Mouse (Mus musculus) embryonic facial prominence, embryonic 10.5 days (tissue): Measurements from ENCODE around the gene Rtn3. TPM values are rescaled to one million over a fixed set of nuclear protein-coding genes. Genes with fewer than 3 reads are reported as not detected.

Experiments used
- DNase-seq: peaks from one replicate; pipeline ENCODE4 v3.0.0-alpha.2; 2017; ENCODE audit warnings: low spot score
- H3K27ac ChIP-seq: fragments of 300-500 bp; sonication (generic); replicated peaks from 2 replicates; pipeline ENCODE4 v1.5.1; 2016; ENCODE audit warnings: mild to moderate bottlenecking
- H3K27me3 ChIP-seq: fragments of 300-500 bp; sonication (generic); replicated peaks from 2 replicates; pipeline ENCODE4 v1.6.1; 2016; ENCODE audit warnings: low read depth, mild to moderate bottlenecking; ENCODE audit not compliant: poor library complexity, severe bottlenecking
- H3K36me3 ChIP-seq: fragments of 300-500 bp; sonication (generic); replicated peaks from 2 replicates; pipeline ENCODE4 v1.6.1; 2016; ENCODE audit warnings: mild to moderate bottlenecking, moderate library complexity
- H3K4me1 ChIP-seq: fragments of 300-500 bp; sonication (generic); 2 replicates; pipeline ENCODE4 v1.6.1; 2016
- H3K4me3 ChIP-seq: fragments of 300-500 bp; sonication (generic); 2 replicates; pipeline ENCODE4 v1.5.1; 2016; ENCODE audit warnings: mild to moderate bottlenecking, moderate library complexity
- H3K9me3 ChIP-seq: fragments of 300-500 bp; sonication (generic); 2 replicates; pipeline ENCODE4 v1.6.1; 2016; ENCODE audit warnings: mild to moderate bottlenecking
- WGBS: fragments of 180-500 bp; shearing (Covaris S2); methylation state at CpG from one replicate; pipeline ENCODE4 v1.1.7; 2016; 5-methylcytosine and 5-hydroxymethylcytosine counted together
- polyA plus RNA-seq: library from polyadenylated mRNA; unstranded; fragments of >200 nt; fragmentation: Nextera tagmentation; extraction: Ambion mirVana; gene quantifications from 2 replicates; pipeline ENCODE4 v1.2.1, GENCODE M21; 2016

The Rtn3 gene
- polyA plus RNA-seq, 1 experiment from 2014 or later: 145 TPM

DNA sequence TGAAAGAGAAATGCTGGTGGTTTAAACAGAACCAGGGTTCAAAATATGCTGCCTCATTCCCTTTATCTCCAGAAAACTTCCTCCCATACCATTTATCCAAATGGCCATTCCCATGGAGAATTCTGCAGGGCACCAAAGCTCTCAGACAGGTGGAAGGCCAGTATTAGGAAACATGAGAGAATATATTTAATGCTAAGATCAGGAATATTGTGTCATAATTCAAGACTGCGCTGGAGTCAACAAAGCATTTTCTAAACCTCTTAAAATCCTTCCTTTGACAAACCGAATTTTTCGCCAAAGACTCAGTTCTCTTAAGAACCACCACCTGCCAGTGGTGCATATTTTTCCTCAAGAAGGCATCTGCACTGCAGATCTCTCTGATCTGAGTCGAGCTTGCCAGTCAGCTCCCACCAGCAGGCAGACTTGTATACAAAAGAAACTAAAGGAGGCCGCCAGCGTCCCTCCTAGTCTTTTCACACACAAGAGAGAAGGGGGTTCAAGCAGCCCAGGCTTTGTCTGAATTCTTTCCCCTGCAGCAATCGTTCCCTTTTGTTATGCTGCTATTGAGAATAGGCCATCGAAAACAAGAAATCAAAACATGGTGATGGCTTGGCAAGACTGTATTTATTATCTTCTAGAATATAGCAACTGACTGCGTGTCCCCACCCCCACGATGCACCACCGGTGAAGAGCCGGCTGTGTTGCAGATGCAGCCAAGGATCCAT is 1.4 kb downstream of the Rtn3 start:
- peak; percentile 56 for DNase-seq
- no peaks in the 10 kb centered on the region for H3K27me3 ChIP-seq
- no peaks in the 10 kb centered on the region for H3K9me3 ChIP-seq
- peaks cover 12% of the 10 kb centered on the region for H3K36me3 ChIP-seq
- H3K27ac ChIP-seq: peak overlapping the region; percentile 95
- H3K4me1 ChIP-seq: peaks cover 22% of the 10 kb centered on the region
- 8% methylated on average over 12 of the region's 12 CpGs for WGBS
- peak overlapping the region; percentile 73 for H3K4me3 ChIP-seq

DNA sequence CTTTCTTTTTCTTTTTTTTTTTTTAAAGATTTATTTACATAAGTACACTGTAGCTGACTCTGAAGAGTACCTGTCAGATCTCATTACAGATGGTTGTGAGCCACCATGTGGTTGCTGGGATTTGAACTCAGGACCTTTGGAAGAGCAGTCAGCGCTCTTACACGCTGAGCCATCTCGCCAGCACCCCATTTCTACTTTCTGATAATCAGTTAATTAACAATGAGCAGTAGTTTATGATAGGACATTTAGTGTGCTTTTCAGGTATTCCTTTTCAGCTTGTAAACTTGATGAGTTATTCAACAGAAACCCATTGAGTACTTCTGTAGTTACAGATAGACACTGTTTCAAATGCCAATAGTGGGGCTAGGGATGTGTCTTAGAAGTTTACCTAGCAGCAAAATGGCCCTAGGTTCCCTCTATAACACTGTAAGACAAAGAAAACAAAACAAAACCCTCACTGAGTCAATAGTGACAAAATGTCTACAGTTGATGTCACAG is 3.3 kb downstream of the Rtn3 start:
- H3K9me3 ChIP-seq: no peaks in the 10 kb centered on the region
- WGBS: 95% methylated on average over 3 of the region's 3 CpGs

DNA sequence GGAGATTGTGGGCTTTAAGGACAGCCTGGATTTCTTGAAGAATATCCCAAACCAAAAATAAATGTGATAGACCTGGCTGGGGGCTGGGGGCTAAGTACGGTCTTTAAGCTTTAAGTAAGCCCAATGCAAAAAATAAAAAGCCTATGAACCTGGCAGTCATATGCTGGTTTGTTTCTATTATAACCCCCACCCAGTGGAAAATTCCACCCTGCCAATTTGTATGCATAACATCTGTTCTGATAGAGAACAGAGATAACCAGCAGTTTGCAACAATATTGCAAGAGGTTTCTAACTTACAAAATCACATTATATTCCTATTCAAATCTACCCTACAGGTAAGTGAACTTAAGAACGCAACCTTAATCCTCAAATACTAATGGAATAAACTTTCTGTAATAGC is 12.4 kb downstream of the Rtn3 start:
- no peak overlapping the region for H3K27ac ChIP-seq
- H3K27me3 ChIP-seq: no peaks in the 10 kb centered on the region
- H3K9me3 ChIP-seq: no peaks in the 10 kb centered on the region
- WGBS: 95% methylated on average over 2 of the region's 2 CpGs
- H3K4me3 ChIP-seq: no peak overlapping the region
- DNase-seq: no peak
- H3K36me3 ChIP-seq: peaks cover 60% of the 10 kb centered on the region
- no peaks in the 10 kb centered on the region for H3K4me1 ChIP-seq

More for the DNA sequence above, 3.3 kb downstream of the Rtn3 start:
- Histone ChIP-seq H3K4me1 (peaks cover 22% of the 10 kb centered on the region), H3K27me3 (no peaks in the 10 kb centered on the region), H3K36me3 (peaks cover 16% of the 10 kb centered on the region), H3K27ac (no peak overlapping the region), H3K4me3 (no peak overlapping the region)
- DNase-seq: no peak

DNA sequence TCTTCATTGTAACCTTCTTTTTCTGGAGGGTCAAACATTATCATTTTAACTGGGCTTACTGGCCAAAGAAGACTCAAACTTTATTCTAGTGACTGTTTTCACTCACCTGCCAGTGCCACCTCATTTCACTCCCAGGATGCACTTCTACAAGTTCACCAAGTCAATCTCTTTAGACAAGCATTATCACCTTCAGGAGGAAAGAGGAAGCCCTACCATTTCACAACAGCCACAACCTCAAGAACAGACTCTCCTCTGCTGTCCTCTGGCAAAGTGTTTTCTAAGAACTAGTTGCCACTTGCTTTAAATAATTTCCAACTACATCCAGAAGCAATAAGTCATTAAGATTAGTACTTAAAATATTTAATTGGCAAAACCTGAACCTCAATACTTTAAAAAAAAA is 15.2 kb downstream of the Rtn3 start:
- Histone ChIP-seq H3K27ac (no peak overlapping the region), H3K9me3 (no peaks in the 10 kb centered on the region), H3K27me3 (no peaks in the 10 kb centered on the region), H3K36me3 (peaks cover 46% of the 10 kb centered on the region), H3K4me3 (no peak overlapping the region), H3K4me1 (no peaks in the 10 kb centered on the region)
- no peak for DNase-seq

DNA sequence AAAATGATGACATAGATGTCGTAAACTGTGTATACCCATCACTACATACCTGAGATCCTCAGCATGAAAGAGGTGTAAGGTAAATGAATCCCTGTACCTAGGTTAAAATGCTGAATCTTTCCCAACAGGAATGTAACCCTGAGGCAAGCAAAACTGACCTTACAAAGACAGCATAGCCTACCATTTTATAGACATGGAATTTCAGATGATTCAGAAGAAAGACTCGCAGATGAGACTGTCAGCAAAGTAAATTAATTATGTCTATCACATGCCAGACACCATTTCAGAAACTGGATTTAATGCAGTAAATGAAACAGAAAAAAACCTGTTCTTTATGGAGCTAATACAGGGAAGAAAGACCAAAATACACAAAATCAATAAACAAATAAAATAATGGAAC is 23.7 kb downstream of the Rtn3 start:
- Histone ChIP-seq H3K4me3 (no peak overlapping the region), H3K36me3 (peaks cover 34% of the 10 kb centered on the region), H3K9me3 (no peaks in the 10 kb centered on the region), H3K4me1 (no peaks in the 10 kb centered on the region), H3K27ac (no peak overlapping the region), H3K27me3 (no peaks in the 10 kb centered on the region)
- DNase-seq: no peak
- WGBS: 96% methylated on average over 2 of the region's 2 CpGs

DNA sequence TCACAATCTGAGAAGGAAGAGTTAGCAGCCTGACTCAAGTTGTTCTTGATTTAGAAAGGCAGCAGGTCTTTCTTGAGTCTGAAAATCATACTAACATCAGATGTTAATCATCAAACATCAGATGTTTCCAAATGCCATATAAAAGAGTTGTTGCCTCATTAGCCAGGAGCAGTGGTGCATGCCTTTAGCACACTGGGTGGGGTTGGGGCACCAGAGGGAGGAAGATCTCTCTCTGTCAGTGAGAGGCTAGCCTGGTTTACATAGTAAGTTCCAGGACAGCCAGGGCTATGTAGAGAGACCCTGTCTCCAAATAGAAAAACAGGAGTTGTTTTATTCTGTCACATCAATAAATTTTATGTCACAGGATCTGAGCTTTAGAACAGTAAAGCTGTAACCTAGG is 24.2 kb downstream of the Rtn3 start:
- no peak overlapping the region for H3K4me3 ChIP-seq
- H3K4me1 ChIP-seq: no peaks in the 10 kb centered on the region
- no peak for DNase-seq
- H3K36me3 ChIP-seq: peaks cover 34% of the 10 kb centered on the region
- H3K9me3 ChIP-seq: no peaks in the 10 kb centered on the region
- H3K27ac ChIP-seq: no peak overlapping the region
- no peaks in the 10 kb centered on the region for H3K27me3 ChIP-seq

DNA sequence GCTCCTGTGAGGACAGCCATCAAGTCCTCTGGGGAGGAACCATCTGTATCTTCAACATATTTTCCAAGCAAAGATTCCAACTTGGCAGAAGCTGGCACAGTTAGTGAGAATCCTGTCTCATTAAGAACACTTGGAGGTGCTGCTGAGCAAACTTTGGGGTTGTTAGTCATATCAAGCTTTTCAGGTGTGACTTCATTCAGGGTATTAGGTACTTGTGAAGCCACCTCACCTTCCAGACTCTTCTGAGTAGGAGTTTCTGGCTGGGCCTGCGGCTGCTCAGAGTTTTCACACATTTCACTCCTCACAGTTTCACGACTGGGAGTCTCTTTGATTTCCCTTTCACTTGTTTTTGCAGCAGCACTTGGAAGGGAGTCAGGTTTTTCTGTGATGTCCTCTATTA is 26.3 kb downstream of the Rtn3 start:
- no peak overlapping the region for H3K4me3 ChIP-seq
- no peaks in the 10 kb centered on the region for H3K9me3 ChIP-seq
- 83% methylated on average over 2 of the region's 2 CpGs for WGBS
- no peak overlapping the region for H3K27ac ChIP-seq
- no peaks in the 10 kb centered on the region for H3K4me1 ChIP-seq
- peaks cover 33% of the 10 kb centered on the region for H3K36me3 ChIP-seq
- no peaks in the 10 kb centered on the region for H3K27me3 ChIP-seq
- DNase-seq: no peak

DNA sequence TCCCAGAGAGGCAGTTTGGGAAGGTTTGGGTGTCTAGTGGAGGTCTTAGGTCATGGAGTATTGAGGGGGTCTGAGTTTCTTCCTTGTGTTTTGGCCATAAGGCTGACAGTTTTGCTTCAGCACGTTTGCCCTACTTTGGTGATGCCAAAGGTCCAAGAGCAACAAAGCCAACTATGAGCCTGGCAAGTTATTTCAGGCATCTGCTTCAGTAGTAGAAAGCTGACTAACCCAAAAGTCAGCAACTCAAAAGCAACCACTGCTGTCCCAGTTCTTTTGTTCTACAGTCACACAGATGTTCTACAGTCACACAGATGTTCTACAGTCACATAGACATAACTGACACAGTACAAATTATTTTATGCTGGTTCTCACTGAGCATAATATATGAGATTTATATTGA is 37.5 kb downstream of the Rtn3 start:
- H3K36me3 ChIP-seq: peaks cover 36% of the 10 kb centered on the region
- WGBS: 88% methylated on average over 1 of the region's 1 CpGs

DNA sequence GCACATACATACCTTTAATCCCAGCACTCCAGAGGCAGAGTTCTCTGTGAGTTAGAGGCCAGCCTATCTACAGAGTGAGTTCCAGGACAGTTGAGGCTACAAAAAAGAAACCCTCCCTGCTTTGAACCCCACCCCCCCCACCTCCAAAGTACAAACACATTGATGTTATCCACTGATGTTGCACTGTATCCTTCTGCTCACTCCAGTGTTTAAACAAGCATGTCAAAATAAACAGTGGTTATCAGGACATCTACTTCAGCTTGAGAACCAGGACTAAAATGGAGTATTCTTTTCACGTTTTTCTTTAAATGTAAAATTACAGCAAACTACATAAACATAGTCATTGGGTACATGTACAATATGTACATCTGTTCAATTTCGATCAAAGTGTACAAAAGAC is 38.0 kb downstream of the Rtn3 start:
- Histone ChIP-seq H3K27me3 (no peaks in the 10 kb centered on the region), H3K4me1 (no peaks in the 10 kb centered on the region), H3K4me3 (no peak overlapping the region), H3K36me3 (peaks cover 32% of the 10 kb centered on the region), H3K27ac (no peak overlapping the region), H3K9me3 (no peaks in the 10 kb centered on the region)
- no peak for DNase-seq
- WGBS: 87% methylated on average over 2 of the region's 2 CpGs

More for the DNA sequence above, 37.5 kb downstream of the Rtn3 start:
- H3K9me3 ChIP-seq: no peaks in the 10 kb centered on the region
- H3K27ac ChIP-seq: no peak overlapping the region
- no peaks in the 10 kb centered on the region for H3K27me3 ChIP-seq
- H3K4me1 ChIP-seq: no peaks in the 10 kb centered on the region
- DNase-seq: no peak
- H3K4me3 ChIP-seq: no peak overlapping the region

DNA sequence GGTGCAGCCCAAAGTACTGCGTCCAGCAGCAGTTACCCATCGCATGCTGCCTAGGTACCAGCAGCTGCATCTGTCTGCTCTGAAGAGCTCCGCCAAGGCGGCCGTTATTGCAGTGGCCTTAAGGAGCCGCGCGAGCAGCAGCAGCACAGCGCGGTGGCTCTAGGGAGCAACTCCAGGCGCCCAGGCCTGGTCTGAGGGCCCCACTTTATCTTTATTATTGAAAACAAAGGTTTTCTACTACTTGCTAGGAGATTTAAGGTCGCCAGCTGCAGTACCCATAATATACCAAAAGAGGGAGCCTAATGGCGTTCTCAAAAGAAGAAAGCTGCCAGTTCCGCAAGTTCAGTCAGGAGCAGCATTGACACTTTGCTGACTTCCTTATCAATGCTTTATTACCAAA is 41.6 kb downstream of the Rtn3 start:
- H3K27ac ChIP-seq: 0 out of 2 replicates have a peak overlapping the region, but pooled peaks have one; percentile 16
- H3K4me1 ChIP-seq: no peaks in the 10 kb centered on the region
- H3K9me3 ChIP-seq: no peaks in the 10 kb centered on the region
- H3K36me3 ChIP-seq: peaks cover 28% of the 10 kb centered on the region
- H3K27me3 ChIP-seq: no peaks in the 10 kb centered on the region
- DNase-seq: peak; percentile 56
- no peak overlapping the region for H3K4me3 ChIP-seq
- WGBS: 71% methylated on average over 14 of the region's 14 CpGs

DNA sequence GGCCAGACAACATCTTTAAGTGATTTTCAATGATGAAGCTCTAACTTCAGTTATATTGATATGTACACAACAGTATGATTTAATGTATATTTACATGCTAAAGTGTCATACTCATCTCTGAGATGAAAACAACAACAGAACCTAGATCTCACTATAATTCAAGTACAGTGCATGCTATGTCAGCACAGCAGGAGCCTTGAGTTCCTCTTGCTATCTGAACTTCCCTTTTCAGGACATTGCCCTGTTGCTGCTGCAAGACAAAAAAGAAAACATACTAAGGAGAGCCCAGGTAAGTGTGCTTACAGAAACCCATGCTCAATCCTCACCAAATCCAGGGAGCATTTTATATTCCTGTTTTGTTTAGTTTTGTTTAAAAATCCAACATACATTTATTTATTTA is 44.8 kb downstream of the Rtn3 start:
- Histone ChIP-seq H3K36me3 (peaks cover 28% of the 10 kb centered on the region), H3K4me3 (no peak overlapping the region), H3K9me3 (no peaks in the 10 kb centered on the region), H3K4me1 (no peaks in the 10 kb centered on the region), H3K27ac (no peak overlapping the region), H3K27me3 (no peaks in the 10 kb centered on the region)
- DNase-seq: no peak

DNA sequence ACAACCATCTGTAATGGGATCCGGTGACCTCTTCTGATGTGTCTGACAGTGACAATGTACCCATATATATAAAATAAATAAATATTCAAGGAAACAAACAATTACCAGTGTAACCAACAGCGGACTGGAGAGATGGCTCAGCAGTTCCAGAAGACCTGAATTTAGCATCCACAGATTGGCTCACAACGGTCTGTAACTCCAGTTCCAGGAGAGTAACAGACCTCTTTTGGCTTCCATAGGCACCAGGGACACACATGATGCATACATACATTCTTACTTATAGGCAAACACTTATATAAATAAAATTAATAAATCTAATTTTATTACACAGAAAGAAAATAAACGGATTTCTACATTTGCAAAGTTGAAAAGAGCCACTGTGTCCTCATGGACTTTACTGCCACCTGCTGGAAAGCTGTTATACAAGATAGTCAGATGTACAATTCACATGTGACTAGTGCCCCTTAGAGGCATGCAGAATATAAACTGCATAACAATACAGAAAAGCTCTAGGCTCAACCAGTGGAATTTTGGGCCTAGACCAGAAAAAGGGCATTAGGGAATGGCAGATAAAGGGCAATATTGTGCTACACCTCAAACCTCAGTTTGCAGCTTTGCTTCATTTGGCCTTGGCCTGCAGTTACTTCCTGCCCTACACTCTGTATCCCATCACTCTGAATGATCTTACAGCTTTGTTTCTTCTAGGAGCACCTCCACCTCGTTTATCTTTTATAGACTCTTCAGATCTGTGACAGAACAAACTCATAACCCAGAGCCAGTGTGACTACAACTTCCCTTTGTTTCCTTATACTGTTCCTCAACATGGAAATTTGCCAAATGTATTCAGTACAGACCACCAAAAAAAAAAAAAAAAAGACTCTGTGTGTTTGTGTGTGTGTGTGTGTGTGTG is 46.8 kb downstream of the Rtn3 start:
- Histone ChIP-seq H3K36me3 (peaks cover 46% of the 10 kb centered on the region), H3K27me3 (no peaks in the 10 kb centered on the region), H3K9me3 (no peaks in the 10 kb centered on the region), H3K4me3 (no peak overlapping the region), H3K27ac (no peak overlapping the region), H3K4me1 (no peaks in the 10 kb centered on the region)
- 84% methylated on average over 5 of the region's 5 CpGs for WGBS
- no peak for DNase-seq

DNA sequence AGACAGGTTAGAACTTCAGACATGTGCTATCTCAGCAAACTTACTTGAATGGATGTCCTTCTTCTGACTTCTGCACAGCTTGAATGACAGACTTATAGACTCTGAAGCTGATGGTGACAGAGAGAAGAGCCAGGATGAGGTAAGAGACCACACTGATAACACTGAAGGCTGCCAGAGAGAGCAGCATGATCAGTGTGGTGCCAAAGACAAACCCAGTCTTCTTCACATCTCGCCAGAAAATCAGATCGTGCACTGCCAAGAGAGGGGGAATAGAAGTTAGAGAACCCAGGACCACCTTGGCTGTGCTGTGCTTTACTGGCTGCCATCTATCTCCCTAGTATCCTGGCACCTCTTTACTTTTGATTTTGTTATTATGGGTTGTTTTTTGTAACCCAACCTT is 48.2 kb downstream of the Rtn3 start:
- 92% methylated on average over 2 of the region's 2 CpGs for WGBS
- H3K36me3 ChIP-seq: peaks cover 58% of the 10 kb centered on the region

More for the DNA sequence above, 48.2 kb downstream of the Rtn3 start:
- H3K27me3 ChIP-seq: no peaks in the 10 kb centered on the region
- DNase-seq: no peak
- H3K4me3 ChIP-seq: no peak overlapping the region
- H3K9me3 ChIP-seq: no peaks in the 10 kb centered on the region
- H3K27ac ChIP-seq: no peak overlapping the region
- no peaks in the 10 kb centered on the region for H3K4me1 ChIP-seq
